Mouse (Mus musculus) MEL (cell line): Measurements from ENCODE around the gene Ddx6. TPM values are rescaled to one million over a fixed set of nuclear protein-coding genes. Genes with fewer than 3 reads are reported as not detected.
A peak's percentile ranks its signal among the peaks of the same experiment; 100 is the strongest.

Experiments
- DNase-seq: peaks from one replicate; pipeline ENCODE4 v3.0.0; 2011; ENCODE audit warnings: low read depth, low spot score
- H3K27ac ChIP-seq: 2 replicates; pipeline ENCODE4 v1.5.1; 2012; ENCODE audit warnings: low read depth, mild to moderate bottlenecking, control low read depth, low read length, moderate library complexity; ENCODE audit not compliant: control insufficient read depth
- H3K27me3 ChIP-seq, 2 experiments: fragments of 150-350 bp in 1 of 2; sonication (generic) in 1 of 2; 2 replicates each; pipeline ENCODE4 v1.6.1; 2012; ENCODE audit warnings: low read length in 2 of 2, mild to moderate bottlenecking in 2 of 2, improper control_type of control experiment in 1 of 2, moderate library complexity in 1 of 2; ENCODE audit not compliant: insufficient read depth in 2 of 2, control insufficient read depth in 1 of 2
- H3K36me3 ChIP-seq, 2 experiments: 2 replicates each; pipeline ENCODE4 v1.6.1; 2012 to 2014; ENCODE audit warnings: low read length in 2 of 2, improper control_type of control experiment in 1 of 2, inconsistent platforms in 1 of 2, mild to moderate bottlenecking in 1 of 2; ENCODE audit not compliant: insufficient read depth in 2 of 2, control insufficient read depth in 1 of 2
- H3K4me1 ChIP-seq, 2 experiments: fragments of 150-350 bp in 1 of 2; sonication (generic) in 1 of 2; 2 replicates each; pipeline ENCODE4 v1.6.1; 2012; ENCODE audit warnings: low read length in 2 of 2, improper control_type of control experiment in 1 of 2, mild to moderate bottlenecking in 1 of 2; ENCODE audit not compliant: insufficient read depth in 2 of 2, control insufficient read depth in 1 of 2
- H3K4me3 ChIP-seq, 2 experiments: fragments of 150-350 bp in 1 of 2; sonication (generic) in 1 of 2; 2 replicates each; pipeline ENCODE4 v1.5.1; 2012; ENCODE audit warnings: low read depth in 2 of 2, low read length in 2 of 2, mild to moderate bottlenecking in 2 of 2, moderate library complexity in 2 of 2, control low read depth in 1 of 2, improper control_type of control experiment in 1 of 2; ENCODE audit not compliant: control insufficient read depth in 1 of 2, insufficient read depth in 1 of 2
- H3K79me2 ChIP-seq: 2 replicates; pipeline ENCODE4 v1.6.1; 2012; ENCODE audit warnings: mild to moderate bottlenecking, low read length, moderate library complexity; ENCODE audit not compliant: control insufficient read depth, poor library complexity, insufficient read depth
- H3K9ac ChIP-seq: 2 replicates; pipeline ENCODE4 v1.6.1; 2012; ENCODE audit warnings: low read depth, mild to moderate bottlenecking, control low read depth, low read length, moderate library complexity; ENCODE audit not compliant: control insufficient read depth, poor library complexity, severe bottlenecking
- H3K9me3 ChIP-seq: fragments of 150-350 bp; sonication (generic); replicated peaks from 2 replicates; pipeline ENCODE4 v1.6.1; 2012; ENCODE audit warnings: mild to moderate bottlenecking, low read length, improper control_type of control experiment, moderate library complexity; ENCODE audit not compliant: insufficient read depth
- BHLHE40 ChIP-seq: IDR thresholded peaks from 2 replicates; pipeline ENCODE4 v1.6.1; 2012; ENCODE audit warnings: low read depth, mild to moderate bottlenecking, inconsistent platforms, low read length, improper control_type of control experiment, borderline replicate concordance
- CHD1 ChIP-seq: IDR thresholded peaks from 2 replicates; pipeline ENCODE4 v1.6.1; 2012; ENCODE audit warnings: low read depth, mild to moderate bottlenecking, inconsistent platforms, low read length, improper control_type of control experiment
- CHD2 ChIP-seq: IDR thresholded peaks from 2 replicates; pipeline ENCODE4 v1.6.1; 2011; ENCODE audit warnings: low read length, improper control_type of control experiment
- CTCF ChIP-seq, 3 experiments: IDR thresholded peaks in 2 of 3; conservative IDR thresholded peaks in 1 of 3; 2 replicates each; pipeline ENCODE4 v1.5.1; 2011 to 2012; ENCODE audit warnings: low read length in 3 of 3, low read depth in 2 of 3, mild to moderate bottlenecking in 2 of 3, improper control_type of control experiment in 1 of 3, inconsistent platforms in 1 of 3, mixed read lengths in 1 of 3, moderate library complexity in 1 of 3; ENCODE audit not compliant: control insufficient read depth in 1 of 3, insufficient read depth in 1 of 3, poor library complexity in 1 of 3, severe bottlenecking in 1 of 3
- E2F4 ChIP-seq: IDR thresholded peaks from 2 replicates; pipeline ENCODE4 v1.6.1; 2011; ENCODE audit warnings: low read depth, low read length, improper control_type of control experiment, borderline replicate concordance
- ELF1 ChIP-seq: IDR thresholded peaks from 2 replicates; pipeline ENCODE4 v1.6.1; 2014; ENCODE audit warnings: low read depth, mild to moderate bottlenecking, inconsistent platforms, low read length, improper control_type of control experiment, moderate library complexity
- EP300 ChIP-seq, 2 experiments: IDR thresholded peaks; 2 replicates each; pipeline ENCODE4 v1.6.1; 2011; ENCODE audit warnings: improper control_type of control experiment in 2 of 2, low read length in 2 of 2, low read depth in 1 of 2, mild to moderate bottlenecking in 1 of 2
- ETS1 ChIP-seq: IDR thresholded peaks from 2 replicates; pipeline ENCODE4 v1.6.1; 2012; ENCODE audit warnings: low read depth, mild to moderate bottlenecking, inconsistent platforms, low read length, improper control_type of control experiment, moderate library complexity
- GABPA ChIP-seq: IDR thresholded peaks from 2 replicates; pipeline ENCODE4 v1.6.1; 2012; ENCODE audit warnings: low read depth, mild to moderate bottlenecking, inconsistent platforms, low read length, improper control_type of control experiment, moderate library complexity
- GATA1 ChIP-seq: IDR thresholded peaks from 2 replicates; pipeline ENCODE4 v1.6.1; 2011; ENCODE audit warnings: low read depth, low read length, improper control_type of control experiment
- HCFC1 ChIP-seq: IDR thresholded peaks from 2 replicates; pipeline ENCODE4 v1.6.1; 2012; ENCODE audit warnings: low read depth, mild to moderate bottlenecking, inconsistent platforms, low read length, improper control_type of control experiment, moderate library complexity
- KAT2A ChIP-seq: conservative IDR thresholded peaks from 2 replicates; pipeline ENCODE4 v1.6.1; 2012; ENCODE audit warnings: low read depth, low read length, improper control_type of control experiment, inconsistent platforms
- MAFK ChIP-seq: IDR thresholded peaks from 2 replicates; pipeline ENCODE4 v1.6.1; 2011; ENCODE audit warnings: low read depth, mild to moderate bottlenecking, low read length, improper control_type of control experiment, borderline replicate concordance
- MAZ ChIP-seq: IDR thresholded peaks from 2 replicates; pipeline ENCODE4 v1.6.1; 2012; ENCODE audit warnings: low read depth, mild to moderate bottlenecking, inconsistent platforms, low read length, improper control_type of control experiment
- MEF2A ChIP-seq: IDR thresholded peaks from 2 replicates; pipeline ENCODE4 v1.6.1; 2014; ENCODE audit warnings: low read depth, mild to moderate bottlenecking, inconsistent platforms, low read length, improper control_type of control experiment; ENCODE audit not compliant: poor library complexity, insufficient replicate concordance, severe bottlenecking; ENCODE audit errors: extremely low read depth
- MYB ChIP-seq: IDR thresholded peaks from 2 replicates; pipeline ENCODE4 v1.6.1; 2011; ENCODE audit warnings: mild to moderate bottlenecking, low read depth, low read length, improper control_type of control experiment
- POLR2A ChIP-seq, 2 experiments: IDR thresholded peaks; 2 replicates each; pipeline ENCODE4 v1.6.1; 2011 to 2012; ENCODE audit warnings: low read length in 2 of 2, mild to moderate bottlenecking in 2 of 2, control low read depth in 1 of 2, improper control_type of control experiment in 1 of 2, low read depth in 1 of 2, moderate library complexity in 1 of 2; ENCODE audit not compliant: control insufficient read depth in 1 of 2, insufficient read depth in 1 of 2, poor library complexity in 1 of 2
- POLR2AphosphoS2 ChIP-seq: IDR thresholded peaks from 2 replicates; pipeline ENCODE4 v1.6.1; 2011; ENCODE audit warnings: low read length, improper control_type of control experiment
- RAD21 ChIP-seq: IDR thresholded peaks from 2 replicates; pipeline ENCODE4 v1.6.1; 2011; ENCODE audit warnings: mild to moderate bottlenecking, low read depth, low read length, improper control_type of control experiment
- RCOR1 ChIP-seq: IDR thresholded peaks from 2 replicates; pipeline ENCODE4 v1.6.1; 2012; ENCODE audit warnings: low read depth, mild to moderate bottlenecking, inconsistent platforms, low read length, improper control_type of control experiment
- TAL1 ChIP-seq: IDR thresholded peaks from 2 replicates; pipeline ENCODE4 v1.6.1; 2012; ENCODE audit warnings: mild to moderate bottlenecking, inconsistent platforms, low read length, moderate library complexity, mixed read lengths
- UBTF ChIP-seq: IDR thresholded peaks from 2 replicates; pipeline ENCODE4 v1.6.1; 2012; ENCODE audit warnings: low read depth, mild to moderate bottlenecking, inconsistent platforms, low read length, improper control_type of control experiment, moderate library complexity, borderline replicate concordance; ENCODE audit not compliant: insufficient read depth
- USF1 ChIP-seq: IDR thresholded peaks from 2 replicates; pipeline ENCODE4 v1.6.1; 2014; ENCODE audit warnings: low read depth, mild to moderate bottlenecking, inconsistent platforms, low read length, improper control_type of control experiment, moderate library complexity
- USF2 ChIP-seq, 2 experiments: IDR thresholded peaks; 2 replicates each; pipeline ENCODE4 v1.6.1; 2011 to 2012; ENCODE audit warnings: improper control_type of control experiment in 2 of 2, low read length in 2 of 2, borderline replicate concordance in 1 of 2, inconsistent platforms in 1 of 2, low read depth in 1 of 2, mild to moderate bottlenecking in 1 of 2; ENCODE audit not compliant: insufficient read depth in 1 of 2
- ZC3H11A ChIP-seq: IDR thresholded peaks from 2 replicates; pipeline ENCODE4 v1.6.1; 2012; ENCODE audit warnings: low read depth, mild to moderate bottlenecking, inconsistent platforms, low read length, improper control_type of control experiment
- ZKSCAN1 ChIP-seq: IDR thresholded peaks from 2 replicates; pipeline ENCODE4 v1.6.1; 2012; ENCODE audit warnings: low read depth, mild to moderate bottlenecking, inconsistent platforms, low read length, improper control_type of control experiment, moderate library complexity
- polyA plus RNA-seq, 2 experiments: library from polyadenylated mRNA; stranded (reverse) in 1 of 2; unstranded in 1 of 2; fragments of >175 nt in 1 of 2; fragments of >200 nt in 1 of 2; gene quantifications; 2 replicates each; pipeline versions ENCODE4 v1.2.1 to v1.2.4; 2012; ENCODE audit warnings: low replicate concordance in 2 of 2, low read depth in 1 of 2; ENCODE audit not compliant: insufficient read length in 2 of 2, insufficient read depth in 1 of 2, missing spikeins in 1 of 2
- total RNA-seq: library from RNA; depleted of rRNA; stranded (reverse); fragments of 300-350 nt; gene quantifications from 2 replicates; pipeline ENCODE4 v1.2.3, GENCODE M21; 2012

Gene Ddx6
- total and polyA plus RNA-seq, 3 experiments: 35.9 to 96.5 (median 41.9) TPM

- H3K36me3 ChIP-seq: no peaks in the 10 kb centered on the region
- TF ChIP-seq MYB (no peak), CTCF (IDR thresholded peaks at IDR 0.05 in 2 of 3, conservative IDR thresholded peaks at IDR 0.05 in 1 of 3; ENCODE audit: control insufficient read depth in 1 of 3, insufficient read depth in 1 of 3, low read depth in 2 of 3, low read length in 3 of 3, poor library complexity in 1 of 3, severe bottlenecking in 1 of 3) (no peak), BHLHE40 (no peak), TAL1 (no peak), KAT2A (no peak), MAZ (no peak), UBTF (no peak), ZKSCAN1 (no peak), POLR2AphosphoS2 (no peak), HCFC1 (no peak), MEF2A (no peak), RCOR1 (no peak), MAFK (no peak), EP300 (IDR thresholded peaks at IDR 0.05; ENCODE audit: low read depth in 1 of 2, low read length in 2 of 2) (no peak), GATA1 (no peak), USF1 (no peak), GABPA (no peak)
- no peaks in the 10 kb centered on the region for H3K4me1 ChIP-seq
- H3K27me3 ChIP-seq: peaks cover 0 to 2% of the 10 kb centered on the region in 2 experiments; a peak in 3 of 4 replicates
- no peak overlapping the region for H3K27ac ChIP-seq
- no peak overlapping the region for H3K9ac ChIP-seq
- H3K79me2 ChIP-seq: no peaks in the 10 kb centered on the region
- H3K4me3 ChIP-seq: no peak overlapping the region
- H3K9me3 ChIP-seq: no peaks in the 10 kb centered on the region
- DNase-seq: no peak
Observed at GRCm38 (mm10) chr9:44683046-44683445, 78.4 kb downstream of the Ddx6 start.

GRCm38 (mm10) chr9:44685346-44686330 is 80.9 kb downstream of the Ddx6 start:
- Histone ChIP-seq H3K27ac (no peak overlapping the region), H3K9ac (no peak overlapping the region), H3K9me3 (no peaks in the 10 kb centered on the region), H3K79me2 (no peaks in the 10 kb centered on the region), H3K27me3 (peaks cover 0 to 2% of the 10 kb centered on the region in 2 experiments; a peak in 3 of 4 replicates), H3K4me1 (peaks cover 0 to 3% of the 10 kb centered on the region in 2 experiments; a peak in 1 of 4 replicates), H3K4me3 (no peak overlapping the region), H3K36me3 (no peaks in the 10 kb centered on the region)
- DNase-seq: peak; percentile 71
- TF ChIP-seq POLR2AphosphoS2: no peak
- no peak for TF ChIP-seq CHD1
- no peak for TF ChIP-seq E2F4
- TF ChIP-seq TAL1: no peak
- peak; percentile 80 for TF ChIP-seq ZC3H11A
- TF ChIP-seq CTCF (IDR thresholded peaks at IDR 0.05 in 2 of 3, conservative IDR thresholded peaks at IDR 0.05 in 1 of 3; ENCODE audit: control insufficient read depth in 1 of 3, insufficient read depth in 1 of 3, low read depth in 2 of 3, low read length in 3 of 3, poor library complexity in 1 of 3, severe bottlenecking in 1 of 3): peak; percentile 96 to 99 (median 99)
- TF ChIP-seq GABPA: no peak
- TF ChIP-seq KAT2A: no peak
- TF ChIP-seq MEF2A: no peak
- TF ChIP-seq BHLHE40: peak; percentile 19; the same call in 1 of the 2 replicates
- no peak for TF ChIP-seq CHD2
- TF ChIP-seq RAD21: peak; percentile 78
- TF ChIP-seq GATA1: no peak
- no peak for TF ChIP-seq ETS1
- no peak for TF ChIP-seq MYB
- TF ChIP-seq USF2 (IDR thresholded peaks at IDR 0.05; ENCODE audit: borderline replicate concordance in 1 of 2, insufficient read depth in 1 of 2, low read depth in 1 of 2, low read length in 2 of 2): no peak
- peak; percentile 35; the same call in 1 of the 2 replicates for TF ChIP-seq ELF1
- TF ChIP-seq MAFK: no peak
- TF ChIP-seq POLR2A (IDR thresholded peaks at IDR 0.05; ENCODE audit: control insufficient read depth in 1 of 2, insufficient read depth in 1 of 2, low read depth in 1 of 2, low read length in 2 of 2, poor library complexity in 1 of 2): no peak
- TF ChIP-seq RCOR1: no peak
